Mouse (Mus musculus): ENCODE measurements around the gene Arf1. TPM values are rescaled to one million over a fixed set of nuclear protein-coding genes. Genes with fewer than 3 reads are reported as not detected.
"Not testable (repeated sequence)": the region's sequence is repeated elsewhere in the genome, so short reads cannot be mapped to it uniquely, and the experiment has no call there.

Arf1 gene
- polyA plus RNA-seq, 1 experiment from 2014 or later = 622 TPM

GRCm38 (mm10) chr11:59224025-59224424 is 4.0 kb downstream of the Arf1 start:
- Histone ChIP-seq H3K4me3 (no peak overlapping the region), H3K4me1 (replicated peaks) (peaks cover 67% of the 10 kb centered on the region), H3K9me3 (no peaks in the 10 kb centered on the region), H3K9ac (no peak overlapping the region), H3K4me2 (no peak overlapping the region), H3K27me3 (no peaks in the 10 kb centered on the region), H3K36me3 (peaks cover 12% of the 10 kb centered on the region), H3K27ac (no peak overlapping the region)
- ATAC-seq (ENCODE audit: low FRiP score) = no peak
- WGBS = 97% methylated on average over 3 of the region's 3 CpGs

- Histone ChIP-seq H3K36me3 (peaks cover 12% of the 10 kb centered on the region), H3K9ac (no peak overlapping the region), H3K4me3 (no peak overlapping the region), H3K27me3 (no peaks in the 10 kb centered on the region), H3K4me2 (no peak overlapping the region), H3K27ac (no peak overlapping the region), H3K9me3 (no peaks in the 10 kb centered on the region), H3K4me1 (replicated peaks) (peaks cover 60% of the 10 kb centered on the region)
- WGBS = 94% methylated on average over 4 of the region's 4 CpGs
- ATAC-seq (ENCODE audit: low FRiP score) = no peak
Observed at GRCm38 (mm10) chr11:59222306-59222705, 5.8 kb downstream of the Arf1 start.

- no peaks in the 10 kb centered on the region for H3K27me3 ChIP-seq
- no peak for ATAC-seq (ENCODE audit: low FRiP score)
- H3K4me3 ChIP-seq = no peak overlapping the region
- H3K27ac ChIP-seq = no peak overlapping the region
- peaks cover 52% of the 10 kb centered on the region for H3K4me1 ChIP-seq (replicated peaks)
- H3K9me3 ChIP-seq = no peaks in the 10 kb centered on the region
- H3K4me2 ChIP-seq = no peak overlapping the region
- no peak overlapping the region for H3K9ac ChIP-seq
- H3K36me3 ChIP-seq = peaks cover 12% of the 10 kb centered on the region
Observed at GRCm38 (mm10) chr11:59221604-59222003, 6.5 kb downstream of the Arf1 start.

GRCm38 (mm10) chr11:59219064-59219463 is 9.0 kb downstream of the Arf1 start:
- peaks cover 12% of the 10 kb centered on the region for H3K36me3 ChIP-seq
- no peaks in the 10 kb centered on the region for H3K27me3 ChIP-seq
- H3K9ac ChIP-seq = no peak overlapping the region
- peaks cover 29% of the 10 kb centered on the region for H3K4me1 ChIP-seq (replicated peaks)
- no peaks in the 10 kb centered on the region for H3K9me3 ChIP-seq
- H3K27ac ChIP-seq = no peak overlapping the region
- H3K4me2 ChIP-seq = no peak overlapping the region
- H3K4me3 ChIP-seq = no peak overlapping the region
- ATAC-seq (ENCODE audit: low FRiP score) = no peak

- 91% methylated on average over 4 of the region's 4 CpGs for WGBS
- Histone ChIP-seq H3K4me1 (replicated peaks) (peaks cover 23% of the 10 kb centered on the region), H3K9ac (no peak overlapping the region), H3K27ac (no peak overlapping the region), H3K36me3 (peaks cover 12% of the 10 kb centered on the region), H3K4me2 (no peak overlapping the region), H3K4me3 (no peak overlapping the region), H3K27me3 (no peaks in the 10 kb centered on the region), H3K9me3 (no peaks in the 10 kb centered on the region)
- no peak for ATAC-seq (ENCODE audit: low FRiP score)
Observed at GRCm38 (mm10) chr11:59218389-59218998, 9.6 kb downstream of the Arf1 start.

- no peak overlapping the region for H3K27ac ChIP-seq
- ATAC-seq (ENCODE audit: low FRiP score) = no peak
- no peak overlapping the region for H3K4me2 ChIP-seq
- H3K4me1 ChIP-seq (replicated peaks) = peaks cover 11% of the 10 kb centered on the region; the same call in 1 of the 2 replicates
- peaks cover 22% of the 10 kb centered on the region for H3K36me3 ChIP-seq
- no peak overlapping the region for H3K9ac ChIP-seq
- no peaks in the 10 kb centered on the region for H3K27me3 ChIP-seq
- H3K4me3 ChIP-seq = no peak overlapping the region
- 86% methylated on average over 3 of the region's 3 CpGs for WGBS
- no peaks in the 10 kb centered on the region for H3K9me3 ChIP-seq
Observed at GRCm38 (mm10) chr11:59216955-59217354, 11.1 kb downstream of the Arf1 start.

- no peak overlapping the region for H3K9ac ChIP-seq
- no peak overlapping the region for H3K27ac ChIP-seq
- H3K36me3 ChIP-seq = peaks cover 36% of the 10 kb centered on the region
- no peaks in the 10 kb centered on the region for H3K9me3 ChIP-seq
- no peak overlapping the region for H3K4me3 ChIP-seq
- WGBS = 93% methylated on average over 12 of the region's 12 CpGs
- no peak for ATAC-seq (ENCODE audit: low FRiP score)
- H3K27me3 ChIP-seq = no peaks in the 10 kb centered on the region
- H3K4me1 ChIP-seq (replicated peaks) = peaks cover 21% of the 10 kb centered on the region
- H3K4me2 ChIP-seq = no peak overlapping the region
Observed at GRCm38 (mm10) chr11:59212892-59213494, 15.1 kb downstream of the Arf1 start.

- Histone ChIP-seq H3K36me3 (peaks cover 36% of the 10 kb centered on the region), H3K4me1 (replicated peaks) (peaks cover 28% of the 10 kb centered on the region)
- H3K9me3 ChIP-seq; H3K27me3 ChIP-seq; ATAC-seq (ENCODE audit: low FRiP score); H3K9ac ChIP-seq; H3K4me2 ChIP-seq; H3K4me3 ChIP-seq; H3K27ac ChIP-seq: not testable (repeated sequence)
- 91% methylated on average over 12 of the region's 12 CpGs for WGBS
Observed at GRCm38 (mm10) chr11:59212320-59212719, 15.8 kb downstream of the Arf1 start.

- H3K4me2 ChIP-seq; H3K9ac ChIP-seq; ATAC-seq (ENCODE audit: low FRiP score); H3K9me3 ChIP-seq; H3K27me3 ChIP-seq; H3K27ac ChIP-seq; H3K4me3 ChIP-seq: not testable (repeated sequence)
- 94% methylated on average over 9 of the region's 9 CpGs for WGBS
- Histone ChIP-seq H3K4me1 (replicated peaks) (peaks cover 29% of the 10 kb centered on the region), H3K36me3 (peaks cover 38% of the 10 kb centered on the region)
Observed at GRCm38 (mm10) chr11:59211561-59211960, 16.5 kb downstream of the Arf1 start.

- peak overlapping the region; percentile 19; the same call in 1 of the 2 replicates for H3K27ac ChIP-seq
- H3K4me3 ChIP-seq = no peak overlapping the region
- H3K27me3 ChIP-seq = no peaks in the 10 kb centered on the region
- no peak for ATAC-seq (ENCODE audit: low FRiP score)
- no peak overlapping the region for H3K4me2 ChIP-seq
- 0 out of 2 replicates have a peak overlapping the region, but pooled peaks have one; percentile 20 for H3K9ac ChIP-seq
- 87% methylated on average over 4 of the region's 4 CpGs for WGBS
- H3K4me1 ChIP-seq (replicated peaks) = peaks cover 29% of the 10 kb centered on the region
- H3K9me3 ChIP-seq = no peaks in the 10 kb centered on the region
- peaks cover 53% of the 10 kb centered on the region for H3K36me3 ChIP-seq
Observed at GRCm38 (mm10) chr11:59210020-59210419, 18.1 kb downstream of the Arf1 start.

- peak overlapping the region; percentile 90; the same call in 1 of the 2 replicates for H3K9ac ChIP-seq
- peaks cover 57% of the 10 kb centered on the region for H3K36me3 ChIP-seq
Observed at GRCm38 (mm10) chr11:59209580-59209979, 18.5 kb downstream of the Arf1 start.

GRCm38 (mm10) chr11:59209003-59209441 is 19.0 kb downstream of the Arf1 start:
- ATAC-seq (ENCODE audit: low FRiP score) = peak; percentile 25
- H3K9ac ChIP-seq = peak overlapping the region; percentile 90
- peaks cover 62% of the 10 kb centered on the region for H3K36me3 ChIP-seq

More at GRCm38 (mm10) chr11:59209580-59209979, 18.5 kb downstream of the Arf1 start:
- no peaks in the 10 kb centered on the region for H3K27me3 ChIP-seq
- peak overlapping the region; percentile 73; the same call in 1 of the 2 replicates for H3K4me3 ChIP-seq
- 0 out of 2 replicates have a peak overlapping the region, but pooled peaks have one; percentile 93 for H3K27ac ChIP-seq
- no peaks in the 10 kb centered on the region for H3K9me3 ChIP-seq
- peak overlapping the region; percentile 80 for H3K4me2 ChIP-seq
- no peak for ATAC-seq (ENCODE audit: low FRiP score)
- 64% methylated on average over 5 of the region's 5 CpGs for WGBS
- H3K4me1 ChIP-seq (replicated peaks) = peaks cover 29% of the 10 kb centered on the region

More at GRCm38 (mm10) chr11:59209003-59209441, 19.0 kb downstream of the Arf1 start:
- peak overlapping the region; percentile 73 for H3K4me3 ChIP-seq
- H3K4me2 ChIP-seq = peak overlapping the region; percentile 80
- H3K9me3 ChIP-seq = no peaks in the 10 kb centered on the region
- no peaks in the 10 kb centered on the region for H3K27me3 ChIP-seq
- WGBS = 13% methylated on average over 18 of the region's 18 CpGs
- H3K27ac ChIP-seq = peak overlapping the region; percentile 93
- H3K4me1 ChIP-seq (replicated peaks) = peaks cover 29% of the 10 kb centered on the region
